Mouse (Mus musculus) forebrain, embryonic 16.5 days (tissue): ENCODE data around the gene C2cd2l. TPM values are rescaled to one million over a fixed set of nuclear protein-coding genes. Genes with fewer than 3 reads are reported as not detected.
A peak's percentile ranks its signal among the peaks of the same experiment; 100 is the strongest.

Experiments used
- ATAC-seq: fragments of 200-750 bp; cut with Nextera tagmentation; 2 replicates; pipeline ENCODE4 v1.8.0; 2017; ENCODE audit warnings: mild to moderate bottlenecking, moderate library complexity
- H3K27ac ChIP-seq: fragments of 300-500 bp; sonication (generic); 2 replicates; pipeline ENCODE4 v1.5.1; 2014; ENCODE audit warnings: low read length, control low read depth
- H3K27me3 ChIP-seq: fragments of 300-500 bp; sonication (generic); replicated peaks from 2 replicates; pipeline ENCODE4 v1.6.1; 2014; ENCODE audit warnings: low read length; ENCODE audit not compliant: control insufficient read depth, insufficient read depth
- H3K36me3 ChIP-seq: fragments of 300-500 bp; sonication (generic); 2 replicates; pipeline ENCODE4 v1.6.1; 2014; ENCODE audit not compliant: control insufficient read depth, insufficient read depth
- H3K4me1 ChIP-seq: fragments of 300-500 bp; sonication (generic); replicated peaks from 2 replicates; pipeline ENCODE4 v1.6.1; 2014; ENCODE audit warnings: low read length; ENCODE audit not compliant: control insufficient read depth, insufficient read depth
- H3K4me2 ChIP-seq: fragments of 300-500 bp; sonication (generic); 2 replicates; pipeline ENCODE4 v1.6.1; 2014; ENCODE audit warnings: mild to moderate bottlenecking, low read length, control low read depth
- H3K4me3 ChIP-seq: fragments of 300-500 bp; sonication (generic); replicated peaks from 2 replicates; pipeline ENCODE4 v1.5.1; 2014; ENCODE audit warnings: mild to moderate bottlenecking, low read length, control low read depth
- H3K9ac ChIP-seq: fragments of 300-500 bp; sonication (generic); replicated peaks from 2 replicates; pipeline ENCODE4 v1.6.1; 2014; ENCODE audit warnings: low read depth, low read length, control low read depth
- H3K9me3 ChIP-seq: fragments of 300-500 bp; sonication (generic); 2 replicates; pipeline ENCODE4 v1.6.1; 2016; ENCODE audit warnings: low read length; ENCODE audit not compliant: control insufficient read depth
- WGBS: fragments of 180-500 bp; shearing (Covaris S2); extraction: QIAGEN DNeasy Blood & Tissue Kit; methylation state at CpG from one replicate; pipeline ENCODE4 v1.1.7; 2014; 5-methylcytosine and 5-hydroxymethylcytosine counted together
- polyA plus RNA-seq: library from polyadenylated mRNA; unstranded; fragments of >200 nt; fragmentation: Nextera tagmentation; extraction: Ambion mirVana; gene quantifications from 2 replicates; pipeline ENCODE4 v1.2.1, GENCODE M21; 2015

The C2cd2l gene
- polyA plus RNA-seq, 1 experiment from 2014 or later, result 31.4 TPM

GRCm38 (mm10) chr9:44347621-44348020 lies 27.5 kb upstream of the C2cd2l start:
- no peaks in the 10 kb centered on the region for H3K9me3 ChIP-seq
- peaks cover 48% of the 10 kb centered on the region for H3K36me3 ChIP-seq
- H3K27me3 ChIP-seq, result no peaks in the 10 kb centered on the region
- no peak overlapping the region for H3K27ac ChIP-seq
- WGBS, result 92% methylated on average over 4 of the region's 4 CpGs
- no peak overlapping the region for H3K4me2 ChIP-seq
- no peak overlapping the region for H3K9ac ChIP-seq
- H3K4me1 ChIP-seq, result peaks cover 10% of the 10 kb centered on the region
- no peak overlapping the region for H3K4me3 ChIP-seq
- ATAC-seq, result no peak

DNA sequence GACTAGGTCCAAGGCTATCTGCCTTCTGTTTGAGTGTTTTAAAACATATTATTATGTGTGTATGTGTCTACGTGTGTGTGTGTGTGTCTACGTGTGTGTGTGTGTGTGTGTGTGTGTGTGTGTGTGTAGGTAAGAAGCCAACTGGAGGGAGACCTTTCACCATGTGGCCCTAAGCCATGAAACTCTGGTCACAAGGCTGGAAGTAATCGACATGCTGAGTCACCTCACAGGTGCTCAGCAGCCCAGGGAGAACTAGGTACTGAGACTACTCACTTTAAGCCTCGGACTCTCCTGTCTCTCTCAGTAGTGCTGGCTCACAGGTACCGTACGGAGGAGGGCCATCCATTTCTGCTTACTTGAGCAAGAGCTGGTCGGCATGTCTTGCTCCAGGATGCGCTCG lies 27.1 kb upstream of the C2cd2l start:
- peaks cover 10% of the 10 kb centered on the region for H3K4me1 ChIP-seq
- no peak for ATAC-seq
- no peaks in the 10 kb centered on the region for H3K9me3 ChIP-seq
- no peak overlapping the region for H3K27ac ChIP-seq
- no peak overlapping the region for H3K4me2 ChIP-seq
- no peaks in the 10 kb centered on the region for H3K27me3 ChIP-seq
- H3K36me3 ChIP-seq, result peaks cover 43% of the 10 kb centered on the region
- no peak overlapping the region for H3K4me3 ChIP-seq
- 92% methylated on average over 9 of the region's 9 CpGs for WGBS
- H3K9ac ChIP-seq, result no peak overlapping the region

GRCm38 (mm10) chr9:44345570-44346433 lies 25.7 kb upstream of the C2cd2l start:
- Histone ChIP-seq H3K4me3 (no peak overlapping the region), H3K9me3 (no peaks in the 10 kb centered on the region), H3K27me3 (no peaks in the 10 kb centered on the region), H3K4me1 (peaks cover 10% of the 10 kb centered on the region), H3K4me2 (no peak overlapping the region), H3K27ac (no peak overlapping the region), H3K9ac (no peak overlapping the region), H3K36me3 (peaks cover 33% of the 10 kb centered on the region)
- WGBS, result 91% methylated on average over 6 of the region's 6 CpGs
- no peak for ATAC-seq

GRCm38 (mm10) chr9:44343781-44344421 lies 23.8 kb upstream of the C2cd2l start, which contains the start of gene Hmbs:
Gene Hmbs, minus strand, starts transcription at chr9:44344228.
- Histone ChIP-seq H3K4me1 (peaks cover 10% of the 10 kb centered on the region), H3K9ac (peak within 1 kb of the TSS; percentile 85), H3K4me3 (peak within 1 kb of the TSS; percentile 92), H3K4me2 (peak within 1 kb of the TSS; percentile 71), H3K36me3 (peaks cover 21% of the 10 kb centered on the region), H3K9me3 (no peaks in the 10 kb centered on the region), H3K27me3 (no peaks in the 10 kb centered on the region), H3K27ac (peak within 1 kb of the TSS; percentile 96)
- peak; percentile 97 for ATAC-seq
- WGBS, result under 1% methylated on average over 39 of the region's 39 CpGs

GRCm38 (mm10) chr9:44343290-44343689 lies 23.2 kb upstream of the C2cd2l start:
- no peaks in the 10 kb centered on the region for H3K9me3 ChIP-seq
- H3K9ac ChIP-seq, result peak overlapping the region; percentile 85
- peak overlapping the region; percentile 92 for H3K4me3 ChIP-seq
- H3K4me1 ChIP-seq, result peaks cover 10% of the 10 kb centered on the region
- H3K27me3 ChIP-seq, result no peaks in the 10 kb centered on the region
- WGBS, result 9% methylated on average over 6 of the region's 6 CpGs
- 0 out of 2 replicates have a peak overlapping the region, but pooled peaks have one; percentile 38 for H3K27ac ChIP-seq
- H3K4me2 ChIP-seq, result peak overlapping the region; percentile 71
- peak; percentile 2; the same call in 1 of the 2 replicates for ATAC-seq
- H3K36me3 ChIP-seq, result peaks cover 15% of the 10 kb centered on the region

- H3K36me3 ChIP-seq, result peaks cover 8% of the 10 kb centered on the region
- 100% methylated on average over 1 of the region's 1 CpGs for WGBS
- peaks cover 13% of the 10 kb centered on the region for H3K4me1 ChIP-seq
- no peak overlapping the region for H3K9ac ChIP-seq
- no peak overlapping the region for H3K4me2 ChIP-seq
- ATAC-seq, result no peak
- H3K27me3 ChIP-seq, result no peaks in the 10 kb centered on the region
- H3K9me3 ChIP-seq, result no peaks in the 10 kb centered on the region
- H3K27ac ChIP-seq, result no peak overlapping the region
- no peak overlapping the region for H3K4me3 ChIP-seq
These were observed 22.5 kb upstream of the C2cd2l start for GRCm38 (mm10) chr9:44342605-44343004.

GRCm38 (mm10) chr9:44342173-44342572 lies 22.1 kb upstream of the C2cd2l start:
- 91% methylated on average over 3 of the region's 3 CpGs for WGBS
- no peak for ATAC-seq

DNA sequence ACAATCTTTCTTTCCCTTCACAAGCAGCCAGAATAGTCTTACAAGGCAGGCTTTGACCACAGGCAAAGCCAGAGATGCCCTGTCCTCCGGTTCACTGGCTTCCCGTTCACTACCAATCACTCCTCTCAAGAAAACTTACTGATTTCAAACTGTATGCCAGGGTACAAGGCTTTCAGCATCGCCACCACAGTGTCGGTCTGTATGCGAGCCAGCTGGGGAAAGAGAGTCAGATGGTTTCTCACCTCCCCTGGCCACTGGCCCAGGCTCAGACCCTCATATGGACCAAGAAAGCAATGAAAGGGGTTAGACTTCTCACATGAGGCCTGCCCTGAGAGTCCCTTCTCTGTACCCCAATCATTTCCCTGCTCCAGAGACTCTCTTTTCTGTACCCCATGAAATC lies 21.4 kb upstream of the C2cd2l start:
- 94% methylated on average over 5 of the region's 5 CpGs for WGBS
- Histone ChIP-seq H3K9me3 (no peaks in the 10 kb centered on the region), H3K9ac (no peak overlapping the region), H3K4me1 (peaks cover 23% of the 10 kb centered on the region), H3K27ac (no peak overlapping the region), H3K36me3 (peaks cover 2% of the 10 kb centered on the region; the same call in 1 of the 2 replicates), H3K27me3 (no peaks in the 10 kb centered on the region), H3K4me2 (no peak overlapping the region), H3K4me3 (no peak overlapping the region)
- ATAC-seq, result no peak

More at GRCm38 (mm10) chr9:44342173-44342572, 22.1 kb upstream of the C2cd2l start:
- no peak overlapping the region for H3K9ac ChIP-seq
- no peak overlapping the region for H3K4me2 ChIP-seq
- no peaks in the 10 kb centered on the region for H3K27me3 ChIP-seq
- H3K4me3 ChIP-seq, result no peak overlapping the region
- H3K9me3 ChIP-seq, result no peaks in the 10 kb centered on the region
- peaks cover 5% of the 10 kb centered on the region for H3K36me3 ChIP-seq
- H3K27ac ChIP-seq, result no peak overlapping the region
- peaks cover 17% of the 10 kb centered on the region for H3K4me1 ChIP-seq

- H3K9ac ChIP-seq, result no peak overlapping the region
- no peak overlapping the region for H3K4me2 ChIP-seq
- no peaks in the 10 kb centered on the region for H3K9me3 ChIP-seq
- H3K4me3 ChIP-seq, result no peak overlapping the region
- peaks cover 29% of the 10 kb centered on the region for H3K4me1 ChIP-seq
- WGBS, result 78% methylated on average over 5 of the region's 5 CpGs
- H3K27ac ChIP-seq, result no peak overlapping the region
- peaks cover 4% of the 10 kb centered on the region for H3K36me3 ChIP-seq
- ATAC-seq, result no peak
- no peaks in the 10 kb centered on the region for H3K27me3 ChIP-seq
These were observed 18.5 kb upstream of the C2cd2l start for GRCm38 (mm10) chr9:44338574-44338973.
